Mouse (Mus musculus): Measurements from ENCODE around the gene Ptprt.

DNA sequence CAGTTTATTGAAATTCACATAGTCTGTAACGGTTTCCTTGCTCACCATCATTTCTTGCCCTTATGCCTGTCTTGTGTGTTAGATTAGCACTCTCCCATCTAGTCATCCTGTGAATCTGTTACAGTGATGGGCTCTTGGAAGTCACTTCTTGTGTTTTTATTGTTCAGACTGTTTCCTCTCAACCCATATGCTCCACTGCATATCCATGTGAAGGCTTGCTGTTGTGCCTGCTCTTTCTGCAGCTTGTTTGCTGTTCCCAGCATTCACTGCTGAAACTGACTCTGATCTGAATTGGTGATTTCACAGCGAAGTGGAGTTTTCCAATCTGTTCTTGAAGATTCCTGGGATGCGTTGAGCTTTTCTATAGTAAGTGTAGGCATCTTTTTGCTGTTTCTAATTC lies 678.6 kb downstream of the Ptprt start:
- TF ChIP-seq CTCF (IDR thresholded peaks at IDR 0.05; ENCODE audit: borderline replicate concordance, control insufficient read depth, extremely low read depth, insufficient read depth, low read length, poor library complexity) (no peak), POLR2A (IDR thresholded peaks at IDR 0.05; ENCODE audit: control insufficient read depth, extremely low read depth, insufficient read depth, low read length, poor library complexity) (no peak)
